Mouse (Mus musculus) gastrocnemius, postnatal 14 days (tissue): ENCODE measurements at regions not wholly inside any gene's neighbourhood (a gene's known extent, or its start where the extent isn't known, plus 50 kb on each side); places are given as distances from the start of the nearest gene placed in this dataset.

Experiments
- DNase-seq: peaks from one replicate; pipeline ENCODE4 v3.0.0; 2021; ENCODE audit warnings: mixed read lengths
- intact Hi-C: fragments of 180-260 bp; cut with DNase I; formaldehyde crosslinking; loops from one replicate; pipeline ENCODE4 v1.15.1; 2025; ENCODE audit warnings: low total_unique reads

- DNase-seq, result no peak
- intact Hi-C loops, result no loop called here
Measured at GRCm38 (mm10) chr8:8562268-8562667, 98.8 kb downstream of the Efnb2 start.

GRCm38 (mm10) chr8:8558050-8558449 is 103.0 kb downstream of the Efnb2 start:
- intact Hi-C loops, result no loop called here
- DNase-seq, result no peak

- intact Hi-C loops, result no loop called here
- DNase-seq, result no peak
Measured at GRCm38 (mm10) chr8:8556152-8556551, 104.9 kb downstream of the Efnb2 start.

GRCm38 (mm10) chr8:8554691-8555090 is 106.4 kb downstream of the Efnb2 start:
- DNase-seq, result no peak
- intact Hi-C loops, result no loop called here

GRCm38 (mm10) chr8:8552779-8553178 is 108.3 kb downstream of the Efnb2 start:
- intact Hi-C loops, result no loop called here
- DNase-seq, result no peak

GRCm38 (mm10) chr8:8536626-8537025 is 124.4 kb downstream of the Efnb2 start:
- intact Hi-C loops, result no loop called here
- no peak for DNase-seq

GRCm38 (mm10) chr8:8534787-8535186 is 126.3 kb downstream of the Efnb2 start:
- intact Hi-C loops, result no loop called here
- no peak for DNase-seq

GRCm38 (mm10) chr8:8532907-8533306 is 128.1 kb downstream of the Efnb2 start:
- intact Hi-C loops, result no loop called here
- DNase-seq, result no peak

- DNase-seq, result no peak
- intact Hi-C loops, result no loop called here
Measured at GRCm38 (mm10) chr8:8530540-8530939, 130.5 kb downstream of the Efnb2 start.

GRCm38 (mm10) chr8:8521532-8521931 is 139.5 kb downstream of the Efnb2 start:
- intact Hi-C loops, result no loop called here
- no peak for DNase-seq

- no peak for DNase-seq
- intact Hi-C loops, result no loop called here
Measured at GRCm38 (mm10) chr8:8519772-8520191, 141.3 kb downstream of the Efnb2 start.

- DNase-seq, result no peak
- intact Hi-C loops, result no loop called here
Measured at GRCm38 (mm10) chr8:8517599-8517998, 143.4 kb downstream of the Efnb2 start.

- intact Hi-C loops, result no loop called here
- DNase-seq, result no peak
Measured at GRCm38 (mm10) chr8:8516272-8516671, 144.8 kb downstream of the Efnb2 start.

- DNase-seq, result no peak
- intact Hi-C loops, result no loop called here
Measured at GRCm38 (mm10) chr8:8499921-8500320, 161.1 kb downstream of the Efnb2 start.

- DNase-seq, result no peak
- intact Hi-C loops, result no loop called here
Measured at GRCm38 (mm10) chr8:8498753-8499152, 162.3 kb downstream of the Efnb2 start.

GRCm38 (mm10) chr8:8495472-8495871 is 165.6 kb downstream of the Efnb2 start:
- no peak for DNase-seq
- intact Hi-C loops, result no loop called here

- DNase-seq, result no peak
- intact Hi-C loops, result no loop called here
Measured at GRCm38 (mm10) chr8:8494281-8494680, 166.8 kb downstream of the Efnb2 start.

- intact Hi-C loops, result no loop called here
- no peak for DNase-seq
Measured at GRCm38 (mm10) chr8:8491908-8492307, 169.1 kb downstream of the Efnb2 start.

- intact Hi-C loops, result no loop called here
- no peak for DNase-seq
Measured at GRCm38 (mm10) chr8:8489784-8490183, 171.3 kb downstream of the Efnb2 start.

GRCm38 (mm10) chr8:8488695-8489571 is 172.1 kb downstream of the Efnb2 start:
- intact Hi-C loops, result no loop called here

GRCm38 (mm10) chr8:8488191-8488694 is 172.8 kb downstream of the Efnb2 start:
- intact Hi-C loops, result no loop called here

More at GRCm38 (mm10) chr8:8488695-8489571, 172.1 kb downstream of the Efnb2 start:
- DNase-seq, result no peak

More at GRCm38 (mm10) chr8:8488191-8488694, 172.8 kb downstream of the Efnb2 start:
- peak; percentile 60 for DNase-seq
